Mouse (Mus musculus): ENCODE measurements around the gene Shc1.

Gene Shc1

GRCm38 (mm10) chr3:89449541-89449940 lies 31.3 kb downstream of the Shc1 start:
- peak; percentile 66 for DNase-seq (ENCODE audit: low spot score)

GRCm38 (mm10) chr3:89451916-89452315 lies 33.7 kb downstream of the Shc1 start:
- DNase-seq (ENCODE audit: low spot score), result no peak

GRCm38 (mm10) chr3:89454401-89455177 lies 36.3 kb downstream of the Shc1 start, which contains the start of gene Pmvk:
TSS of gene Pmvk (plus strand) at chr3:89454541.
- DNase-seq (ENCODE audit: low spot score), result no peak

GRCm38 (mm10) chr3:89455786-89456285 lies 37.6 kb downstream of the Shc1 start:
- DNase-seq (ENCODE audit: low spot score), result peak; percentile 54

GRCm38 (mm10) chr3:89456726-89457665 lies 38.8 kb downstream of the Shc1 start:
- peak; percentile 79 for DNase-seq (ENCODE audit: low spot score)

GRCm38 (mm10) chr3:89458372-89458964 lies 40.2 kb downstream of the Shc1 start:
- DNase-seq (ENCODE audit: low spot score), result no peak

GRCm38 (mm10) chr3:89458965-89459807 lies 40.9 kb downstream of the Shc1 start:
- peak; percentile 93 for DNase-seq (ENCODE audit: low spot score)

- no peak for DNase-seq (ENCODE audit: low spot score)
Measured at GRCm38 (mm10) chr3:89468268-89468667, 50.0 kb downstream of the Shc1 start.

GRCm38 (mm10) chr3:89472280-89472679 lies 54.0 kb downstream of the Shc1 start:
- DNase-seq (ENCODE audit: low spot score), result no peak

- DNase-seq (ENCODE audit: low spot score), result no peak
Measured at GRCm38 (mm10) chr3:89473838-89474237, 55.6 kb downstream of the Shc1 start.

GRCm38 (mm10) chr3:89479055-89479454 lies 60.8 kb downstream of the Shc1 start:
- DNase-seq (ENCODE audit: low spot score), result no peak
